Mouse (Mus musculus) adrenal gland, adult 2 months (tissue): ENCODE data around the gene Atp9a. TPM values are rescaled to one million over a fixed set of nuclear protein-coding genes. Genes with fewer than 3 reads are reported as not detected.

Source experiments
- DNase-seq: peaks from one replicate; pipeline ENCODE4 v3.0.0; 2021
- polyA plus RNA-seq: library from polyadenylated mRNA; depleted of rRNA; stranded (reverse); fragments of >200 nt; gene quantifications from 2 replicates; pipeline ENCODE4 v1.2.3, GENCODE M21; 2012
- total RNA-seq, 2 experiments: library from RNA; stranded (reverse); gene quantifications; 2 replicates each; pipeline ENCODE4 v1.2.3; 2021

Atp9a gene
- total and polyA plus RNA-seq, 3 experiments: 57.0 to 104 (median 58.9) TPM

GRCm38 (mm10) chr2:168682721-168683120 is 59.5 kb downstream of the Atp9a start:
- no peak for DNase-seq

GRCm38 (mm10) chr2:168681531-168681930 is 60.7 kb downstream of the Atp9a start:
- no peak for DNase-seq

GRCm38 (mm10) chr2:168679381-168680199 is 62.6 kb downstream of the Atp9a start:
- no peak for DNase-seq

DNA sequence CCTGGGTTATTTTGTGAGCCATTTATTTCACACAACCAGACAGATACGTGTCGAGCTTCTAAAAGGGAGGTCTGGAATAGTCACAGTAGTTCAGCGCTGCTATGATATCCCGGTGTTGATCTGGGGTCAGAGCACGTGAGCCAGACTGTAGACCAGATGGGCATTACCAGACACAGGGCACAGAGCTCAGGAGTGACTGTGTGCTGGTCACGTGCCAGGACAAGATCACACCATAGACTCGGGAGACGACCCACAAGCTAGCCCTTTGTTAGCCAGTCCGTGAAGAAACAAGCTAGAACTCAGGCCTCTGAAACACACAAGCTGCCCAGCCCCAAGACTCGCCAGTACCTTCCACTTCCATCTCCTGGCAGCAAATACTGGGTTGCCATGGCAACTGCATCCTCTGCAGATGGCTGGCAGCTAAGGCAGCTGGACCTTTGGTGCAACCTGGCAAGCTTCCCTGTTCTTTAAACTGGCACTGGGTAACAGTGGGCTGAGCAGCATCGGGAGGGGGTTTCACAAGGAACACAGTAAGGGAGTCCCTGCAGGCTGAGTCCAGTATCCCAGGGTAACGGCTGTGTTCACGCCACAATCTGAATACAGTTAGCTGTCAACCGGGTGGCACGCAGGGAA is 63.4 kb downstream of the Atp9a start:
- no peak for DNase-seq

DNA sequence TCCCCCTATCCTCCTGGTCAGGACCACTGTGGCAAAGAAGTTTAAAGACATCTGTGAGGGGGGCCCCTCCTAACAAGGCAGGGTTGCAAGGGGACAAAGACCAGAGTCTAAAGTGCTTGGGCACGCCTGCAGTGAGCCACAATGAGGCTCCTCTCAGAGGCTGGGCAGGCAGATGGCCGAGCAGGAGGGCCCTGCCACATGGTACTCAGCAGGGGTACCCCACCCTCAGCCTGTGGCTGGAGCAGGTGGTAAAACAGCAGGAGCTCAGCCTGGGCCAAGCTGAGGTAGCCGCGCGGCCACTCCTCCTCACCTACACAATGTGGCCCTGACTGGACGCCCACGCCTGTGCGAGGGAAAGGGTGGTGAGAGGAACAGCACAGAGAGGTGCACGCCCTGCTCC is 64.6 kb downstream of the Atp9a start:
- DNase-seq: no peak

DNA sequence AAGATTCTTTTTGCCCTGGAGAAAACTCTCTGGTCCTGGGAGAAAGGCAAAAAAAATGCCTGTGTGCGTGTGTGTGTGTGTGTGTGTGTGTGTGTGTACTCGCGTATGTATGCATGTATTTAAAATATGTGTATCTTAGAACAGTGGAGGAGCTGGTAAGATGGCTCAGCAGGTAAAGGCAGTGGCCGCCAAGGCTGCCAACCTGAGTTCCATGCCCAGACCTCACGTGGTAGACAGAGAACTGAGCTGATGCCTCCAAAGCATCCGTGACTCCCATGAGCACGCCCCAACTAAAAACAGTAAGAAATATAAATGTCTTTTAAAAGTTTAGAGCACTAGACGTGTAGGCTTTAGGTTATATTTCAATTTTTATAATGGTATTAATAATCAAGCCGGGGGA is 70.5 kb downstream of the Atp9a start:
- DNase-seq: no peak

DNA sequence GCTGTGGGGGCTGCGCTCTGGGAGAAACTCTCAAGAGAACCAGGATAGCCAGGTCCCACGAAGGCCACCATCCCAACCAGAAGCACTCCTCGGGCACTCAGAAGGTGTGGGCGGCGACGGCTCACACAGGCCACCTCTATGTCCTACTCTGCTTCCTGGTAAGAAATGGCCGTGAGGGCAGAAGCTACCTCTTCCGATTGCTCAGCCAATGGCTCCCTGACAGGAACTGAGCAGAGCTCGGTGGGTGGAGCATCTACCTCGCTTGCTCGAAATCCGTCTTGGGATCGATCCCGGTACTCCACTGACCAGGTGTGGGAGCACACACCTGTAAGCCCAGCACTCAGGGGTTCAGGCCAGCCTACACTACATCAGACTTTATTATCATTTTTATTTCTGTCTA is 72.0 kb downstream of the Atp9a start:
- no peak for DNase-seq

DNA sequence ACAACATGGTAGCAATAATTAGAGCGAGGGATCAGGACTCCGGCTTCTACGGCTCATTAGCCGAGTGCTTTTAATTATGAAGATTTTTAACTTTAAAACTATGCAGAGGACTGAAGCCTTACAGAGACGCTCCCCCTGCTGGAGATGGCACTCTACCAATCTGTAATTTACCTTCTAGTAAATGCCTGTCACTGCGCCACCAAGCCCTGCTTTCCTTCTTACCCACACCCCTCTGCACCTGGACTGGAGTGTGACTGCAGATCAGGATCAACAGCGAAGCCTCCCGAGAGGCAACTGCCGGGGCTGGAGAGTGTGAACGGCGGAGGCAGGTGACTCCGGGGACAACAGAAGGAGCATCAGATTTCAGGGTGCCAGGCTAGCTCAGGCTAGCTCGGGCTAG is 72.4 kb downstream of the Atp9a start:
- DNase-seq: no peak

DNA sequence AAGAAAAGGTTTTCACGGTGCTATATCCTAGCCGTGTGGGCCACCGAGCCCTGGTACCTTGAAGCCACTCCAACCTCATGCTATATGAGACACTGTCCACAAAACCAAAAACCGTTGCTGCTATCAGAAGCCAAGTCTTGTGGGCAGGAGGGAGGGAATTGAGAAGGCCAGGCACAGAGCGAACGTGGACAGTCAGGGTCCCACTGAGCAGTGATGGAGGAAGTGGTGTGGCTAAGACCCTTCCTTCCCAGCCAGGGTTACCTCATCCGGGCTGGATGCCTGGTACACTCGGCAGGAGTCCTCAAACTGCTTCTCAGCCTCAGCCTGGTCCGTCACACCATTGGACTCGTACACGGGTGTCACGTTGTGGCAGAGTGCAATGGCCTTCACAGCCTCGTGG is 74.5 kb downstream of the Atp9a start:
- no peak for DNase-seq

GRCm38 (mm10) chr2:168665680-168666079 is 76.5 kb downstream of the Atp9a start:
- DNase-seq: no peak

- no peak for DNase-seq
Observed at GRCm38 (mm10) chr2:168663716-168664115, 78.5 kb downstream of the Atp9a start.

- DNase-seq: no peak
Observed at GRCm38 (mm10) chr2:168663216-168663615, 79.0 kb downstream of the Atp9a start.

GRCm38 (mm10) chr2:168661802-168662201 is 80.4 kb downstream of the Atp9a start:
- no peak for DNase-seq

DNA sequence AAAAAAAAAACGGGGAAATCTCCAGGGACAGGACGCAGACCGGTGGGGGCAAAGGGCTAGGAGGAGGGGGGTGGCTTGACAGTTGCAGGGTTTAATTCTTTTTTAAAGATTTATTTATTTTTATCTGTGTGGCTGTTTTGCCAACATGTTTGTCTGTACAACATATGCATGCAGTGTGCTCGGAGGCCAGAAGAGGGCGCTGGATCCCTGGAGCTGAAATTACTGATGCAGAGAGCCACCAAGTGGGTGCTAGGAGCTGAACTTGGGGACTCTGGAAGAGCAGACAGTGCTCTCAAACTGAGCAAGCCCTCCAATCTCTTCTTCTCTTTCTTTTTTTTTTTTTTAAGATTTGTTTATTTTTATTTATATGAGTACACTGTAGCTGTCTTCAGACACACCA is 81.9 kb downstream of the Atp9a start:
- no peak for DNase-seq

GRCm38 (mm10) chr2:168658551-168658950 is 83.7 kb downstream of the Atp9a start:
- DNase-seq: peak; percentile 83

DNA sequence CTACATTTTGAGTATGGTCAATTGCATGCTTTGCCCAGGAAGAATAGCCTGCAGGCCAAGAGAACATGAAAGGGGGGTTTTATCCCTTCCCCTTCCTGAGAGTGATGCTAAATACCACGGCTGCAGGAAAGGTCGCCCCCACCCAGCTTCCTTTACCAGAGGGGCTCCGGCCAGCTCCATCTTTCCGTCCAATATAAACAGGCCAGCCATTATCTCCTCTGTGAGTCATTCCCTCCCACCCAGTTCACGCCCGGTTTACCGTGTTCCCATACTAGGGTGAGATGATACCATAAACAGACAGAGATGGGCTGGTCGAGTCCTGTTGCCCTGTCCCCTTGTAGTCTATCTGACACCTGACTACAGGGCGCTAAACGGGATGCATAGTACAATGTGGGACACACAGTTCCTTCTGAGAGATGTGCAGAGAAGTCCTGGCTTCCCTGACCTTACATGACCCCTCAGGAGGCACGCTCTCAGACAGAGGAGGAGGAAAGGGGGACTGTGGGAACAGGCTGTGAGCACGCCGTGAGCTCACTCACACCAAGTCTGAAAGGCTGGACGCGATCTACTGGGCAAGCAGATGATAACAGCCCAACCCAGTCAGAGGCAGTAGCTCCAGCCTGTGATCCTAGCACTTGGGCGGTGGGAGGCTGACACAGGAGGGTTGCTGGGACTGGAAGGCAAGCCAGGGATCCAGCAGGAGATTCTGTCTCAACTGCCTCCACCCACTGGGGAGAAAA is 85.5 kb downstream of the Atp9a start:
- DNase-seq: no peak

- no peak for DNase-seq
Observed at GRCm38 (mm10) chr2:168654983-168655669, 87.1 kb downstream of the Atp9a start.

DNA sequence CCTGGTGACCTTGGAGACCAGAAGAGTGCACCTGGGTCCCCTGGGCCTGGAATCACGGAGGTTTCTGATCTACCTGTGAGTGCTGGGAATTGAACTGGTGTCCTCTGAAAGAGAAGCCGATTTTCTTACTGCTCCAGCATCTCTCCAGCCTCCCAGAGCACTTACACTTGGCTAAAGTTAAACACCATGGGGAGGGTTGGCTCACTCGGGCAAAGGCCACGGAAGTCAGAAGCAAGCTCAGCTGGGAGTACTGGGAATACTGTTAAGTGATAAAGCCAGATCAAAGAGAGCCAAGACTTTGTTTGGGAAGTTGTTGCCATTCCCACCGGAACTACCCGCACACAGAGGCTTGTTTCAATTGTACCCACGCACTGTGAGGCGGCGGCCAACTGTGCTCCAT is 87.7 kb downstream of the Atp9a start:
- no peak for DNase-seq

- no peak for DNase-seq
Observed at GRCm38 (mm10) chr2:168651757-168652156, 90.5 kb downstream of the Atp9a start.

- DNase-seq: no peak
Observed at GRCm38 (mm10) chr2:168648171-168648570, 94.0 kb downstream of the Atp9a start.

DNA sequence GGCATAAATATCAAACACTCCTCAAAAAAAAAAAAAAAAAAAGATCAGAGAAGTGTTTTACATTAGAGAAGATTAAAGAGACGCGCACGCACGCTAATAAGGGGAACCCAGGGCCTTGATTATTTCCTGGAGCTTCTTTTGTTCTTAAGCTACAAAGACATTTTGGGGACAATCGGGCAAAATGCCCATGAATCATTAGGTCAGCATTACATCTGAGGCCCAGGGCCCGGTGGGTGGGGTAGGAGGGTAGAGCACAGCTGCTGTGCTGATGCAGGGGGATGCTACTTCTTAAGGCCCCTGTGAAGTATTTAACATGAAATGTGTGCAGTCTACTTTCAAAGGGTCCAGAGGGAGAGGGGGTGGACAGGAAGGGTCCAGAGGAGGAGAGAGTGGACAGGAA is 97.4 kb downstream of the Atp9a start:
- no peak for DNase-seq

GRCm38 (mm10) chr2:168643524-168644177 is 98.6 kb downstream of the Atp9a start:
- no peak for DNase-seq
